Mouse (Mus musculus) bone marrow, adult 2 months (tissue): ENCODE results near the gene Dmc1.

Source experiments
- CTCF ChIP-seq: fragments of 200-500 bp; IDR thresholded peaks from 2 replicates; pipeline ENCODE4 v1.5.1; 2011; ENCODE audit warnings: low read length, control low read depth; ENCODE audit not compliant: control insufficient read depth, insufficient read depth
- POLR2A ChIP-seq: fragments of 200-500 bp; IDR thresholded peaks from 2 replicates; pipeline ENCODE4 v1.6.1; 2011; ENCODE audit warnings: low read depth, mild to moderate bottlenecking, control low read depth, low read length, borderline replicate concordance; ENCODE audit not compliant: control insufficient read depth

- TF ChIP-seq POLR2A, result no peak
- no peak for TF ChIP-seq CTCF
These were observed 23.3 kb downstream of the Dmc1 start for GRCm38 (mm10) chr15:79581581-79581980.
